Mouse (Mus musculus) E14TG2a.4 (cell line): Measurements from ENCODE around the gene Cers4.

Experiments used
- H3K27me3 ChIP-seq: 2 replicates; pipeline ENCODE4 v1.6.1; 2014; ENCODE audit warnings: low read length, control low read depth; ENCODE audit not compliant: insufficient read depth
- H3K36me3 ChIP-seq: 2 replicates; pipeline ENCODE4 v1.6.1; 2014; ENCODE audit warnings: low read length, control low read depth; ENCODE audit not compliant: insufficient read depth
- H3K4me1 ChIP-seq: replicated peaks from 2 replicates; pipeline ENCODE4 v1.6.1; 2014; ENCODE audit warnings: low read depth, low read length, control low read depth
- H3K4me3 ChIP-seq: replicated peaks from 2 replicates; pipeline ENCODE4 v1.5.1; 2014; ENCODE audit warnings: mild to moderate bottlenecking, low read length
- H3K9me3 ChIP-seq: 2 replicates; pipeline ENCODE4 v1.6.1; 2014; ENCODE audit warnings: low read length, control low read depth
- CTCF ChIP-seq: conservative IDR thresholded peaks from 2 replicates; pipeline ENCODE4 v1.5.1; 2014; ENCODE audit warnings: low read length
- NANOG ChIP-seq: IDR thresholded peaks from 2 replicates; pipeline ENCODE4 v1.6.1; 2014; ENCODE audit warnings: borderline replicate concordance, low read length, mixed read lengths
- POU5F1 ChIP-seq: IDR thresholded peaks from 2 replicates; pipeline ENCODE4 v1.6.1; 2014; ENCODE audit warnings: low read length, borderline replicate concordance

The Cers4 gene

GRCm38 (mm10) chr8:4493686-4494440, 1.0 kb downstream of the Cers4 start:
- H3K27me3 ChIP-seq, result peaks cover 4% of the 10 kb centered on the region; the same call in 1 of the 2 replicates
- H3K4me3 ChIP-seq, result peak overlapping the region; percentile 83
- peaks cover 53% of the 10 kb centered on the region for H3K4me1 ChIP-seq
- H3K36me3 ChIP-seq, result 0 out of 2 replicates have a peak, but pooled peaks cover 2% of the 10 kb centered on the region
- peaks cover 8% of the 10 kb centered on the region; the same call in 1 of the 2 replicates for H3K9me3 ChIP-seq
- TF ChIP-seq NANOG (no peak), CTCF (no peak), POU5F1 (no peak)

GRCm38 (mm10) chr8:4495976-4496375, 3.1 kb downstream of the Cers4 start:
- Histone ChIP-seq H3K4me1 (peaks cover 53% of the 10 kb centered on the region), H3K27me3 (peaks cover 4% of the 10 kb centered on the region; the same call in 1 of the 2 replicates), H3K4me3 (no peak overlapping the region), H3K9me3 (peaks cover 8% of the 10 kb centered on the region; the same call in 1 of the 2 replicates), H3K36me3 (peaks cover 4% of the 10 kb centered on the region; the same call in 1 of the 2 replicates)
- no peak for TF ChIP-seq NANOG
- no peak for TF ChIP-seq POU5F1
- no peak for TF ChIP-seq CTCF

- Histone ChIP-seq H3K36me3 (peaks cover 6% of the 10 kb centered on the region; the same call in 1 of the 2 replicates), H3K4me1 (peaks cover 49% of the 10 kb centered on the region), H3K4me3 (no peak overlapping the region), H3K9me3 (no peaks in the 10 kb centered on the region), H3K27me3 (peaks cover 4% of the 10 kb centered on the region; the same call in 1 of the 2 replicates)
- TF ChIP-seq NANOG (no peak), CTCF (no peak)
Observed at GRCm38 (mm10) chr8:4497610-4498009, 4.8 kb downstream of the Cers4 start.

GRCm38 (mm10) chr8:4505364-4505763, 12.5 kb downstream of the Cers4 start:
- TF ChIP-seq POU5F1 (no peak), CTCF (no peak), NANOG (no peak)
- Histone ChIP-seq H3K4me3 (no peak overlapping the region), H3K36me3 (peaks cover 3% of the 10 kb centered on the region; the same call in 1 of the 2 replicates), H3K4me1 (no peaks in the 10 kb centered on the region), H3K27me3 (no peaks in the 10 kb centered on the region), H3K9me3 (no peaks in the 10 kb centered on the region)

GRCm38 (mm10) chr8:4507527-4507926, 14.7 kb downstream of the Cers4 start:
- H3K36me3 ChIP-seq, result no peaks in the 10 kb centered on the region
- H3K4me1 ChIP-seq, result peaks cover 11% of the 10 kb centered on the region; the same call in 1 of the 2 replicates
- H3K4me3 ChIP-seq, result no peak overlapping the region
- no peaks in the 10 kb centered on the region for H3K27me3 ChIP-seq
- no peak for TF ChIP-seq CTCF
- no peak for TF ChIP-seq NANOG
- no peak for TF ChIP-seq POU5F1
- H3K9me3 ChIP-seq, result peaks cover 2% of the 10 kb centered on the region; the same call in 1 of the 2 replicates

GRCm38 (mm10) chr8:4510824-4511223, 18.0 kb downstream of the Cers4 start:
- TF ChIP-seq NANOG (no peak), POU5F1 (no peak), CTCF (0 out of 2 replicates have a peak, but pooled peaks have one; percentile 8)

GRCm38 (mm10) chr8:4511429-4512115, 18.7 kb downstream of the Cers4 start:
- Histone ChIP-seq H3K4me1 (peaks cover 11% of the 10 kb centered on the region; the same call in 1 of the 2 replicates), H3K4me3 (no peak overlapping the region), H3K27me3 (no peaks in the 10 kb centered on the region), H3K9me3 (peaks cover 13% of the 10 kb centered on the region), H3K36me3 (peaks cover under 1% of the 10 kb centered on the region)
- TF ChIP-seq CTCF, result no peak
- no peak for TF ChIP-seq POU5F1
- TF ChIP-seq NANOG, result no peak

More at GRCm38 (mm10) chr8:4510824-4511223, 18.0 kb downstream of the Cers4 start:
- peaks cover 13% of the 10 kb centered on the region for H3K9me3 ChIP-seq
- no peaks in the 10 kb centered on the region; the same call in 1 of the 2 replicates for H3K36me3 ChIP-seq
- no peaks in the 10 kb centered on the region for H3K27me3 ChIP-seq
- peaks cover 11% of the 10 kb centered on the region; the same call in 1 of the 2 replicates for H3K4me1 ChIP-seq
- no peak overlapping the region for H3K4me3 ChIP-seq

GRCm38 (mm10) chr8:4512116-4512495, 19.3 kb downstream of the Cers4 start:
- H3K9me3 ChIP-seq, result peaks cover 13% of the 10 kb centered on the region
- H3K27me3 ChIP-seq, result no peaks in the 10 kb centered on the region
- TF ChIP-seq POU5F1 (no peak), NANOG (no peak), CTCF (no peak)
- H3K4me1 ChIP-seq, result peaks cover 11% of the 10 kb centered on the region; the same call in 1 of the 2 replicates
- no peak overlapping the region for H3K4me3 ChIP-seq
- H3K36me3 ChIP-seq, result peaks cover 5% of the 10 kb centered on the region

- Histone ChIP-seq H3K4me3 (no peak overlapping the region), H3K36me3 (peaks cover 44% of the 10 kb centered on the region), H3K27me3 (no peaks in the 10 kb centered on the region), H3K9me3 (peaks cover 35% of the 10 kb centered on the region), H3K4me1 (peaks cover 11% of the 10 kb centered on the region; the same call in 1 of the 2 replicates)
- TF ChIP-seq POU5F1 (no peak), CTCF (0 out of 2 replicates have a peak, but pooled peaks have one; percentile 14)
Observed at GRCm38 (mm10) chr8:4516162-4516561, 23.3 kb downstream of the Cers4 start.
